ENCODE assay signal across 22 mouse cellular contexts in the genomic region with DNA sequence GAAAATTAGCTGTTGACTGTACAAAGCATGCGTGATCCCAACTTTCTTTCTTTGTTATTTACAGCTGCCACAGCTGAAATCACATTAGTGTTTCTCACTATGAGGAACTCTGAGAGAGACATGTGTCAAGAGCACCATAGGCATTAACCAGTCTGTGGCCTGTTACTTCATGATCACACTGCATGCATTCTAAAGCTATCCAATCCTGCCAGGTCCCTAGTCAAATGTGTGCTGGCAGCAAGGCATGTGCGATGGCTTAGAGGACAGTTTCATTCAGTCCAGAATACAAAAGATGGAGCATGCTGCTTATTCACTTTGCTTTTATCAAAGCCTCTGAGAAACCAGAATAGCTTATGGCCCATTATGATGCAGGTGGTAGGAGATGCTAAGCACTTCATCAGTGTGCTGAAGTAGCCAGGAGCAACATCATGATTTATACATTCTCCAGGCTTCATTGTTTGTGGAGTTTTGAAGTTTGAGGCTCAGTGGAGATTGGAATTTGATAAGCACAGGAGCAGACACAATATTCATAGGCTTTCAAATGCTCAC.
DNase-seq lines count a peak whose midpoint lies in the region; ATAC-seq and TF ChIP-seq lines count a peak whose summit lies in the region.
"Had no signal": no experiment of that assay in that cellular context is flagged by ENCODE, and none has a peak within 500 bp of the region (broad histone marks: within the 10 kb centered on the region; RNA-seq: fewer than 3 reads in every experiment).

No protein-coding gene starts in this region.

- H3K36me3 ChIP-seq in forebrain, embryonic 13.5 days (ENCODE audit: poor library complexity, severe bottlenecking), result no peaks in the 10 kb centered on the region
- H3K36me3 ChIP-seq in forebrain, embryonic 11.5 days (ENCODE audit: control insufficient read depth, insufficient read depth, low read length), result no peaks in the 10 kb centered on the region
- H3K36me3 ChIP-seq in hindbrain, postnatal 0 days (ENCODE audit: insufficient read depth, low read length), result no peaks in the 10 kb centered on the region
- no peaks in the 10 kb centered on the region for H3K36me3 ChIP-seq in hindbrain, embryonic 16.5 days (ENCODE audit: control insufficient read depth, insufficient read depth, low read length)
- no peaks in the 10 kb centered on the region for H3K36me3 ChIP-seq in midbrain, embryonic 16.5 days (ENCODE audit: control insufficient read depth, insufficient read depth, low read length)
- H3K36me3 ChIP-seq: embryonic facial prominence, embryonic 10.5 days; G1E; heart, embryonic 15.5 days; hindbrain, embryonic 15.5 days had no signal

- H3K9ac ChIP-seq in forebrain, embryonic 13.5 days, result no peak overlapping the region
- H3K9ac ChIP-seq in forebrain, embryonic 11.5 days (ENCODE audit: low read length), result no peak overlapping the region
- H3K9ac ChIP-seq in hindbrain, postnatal 0 days (replicated peaks; ENCODE audit: low read length), result no peak overlapping the region
- H3K9ac ChIP-seq in hindbrain, embryonic 16.5 days (ENCODE audit: low read depth, low read length), result no peak overlapping the region
- no peak overlapping the region for H3K9ac ChIP-seq in midbrain, embryonic 16.5 days (ENCODE audit: low read depth, low read length)
- H3K9ac ChIP-seq: heart, embryonic 15.5 days; hindbrain, embryonic 15.5 days had no signal

- no peak overlapping the region for H3K27ac ChIP-seq in forebrain, embryonic 13.5 days
- no peak overlapping the region for H3K27ac ChIP-seq in forebrain, embryonic 11.5 days (ENCODE audit: low read depth, low read length)
- no peak overlapping the region for H3K27ac ChIP-seq in hindbrain, postnatal 0 days
- no peak overlapping the region for H3K27ac ChIP-seq in hindbrain, embryonic 16.5 days (ENCODE audit: low read depth, low read length)
- H3K27ac ChIP-seq in midbrain, embryonic 16.5 days (ENCODE audit: low read length), result no peak overlapping the region
- H3K27ac ChIP-seq: embryonic facial prominence, embryonic 10.5 days; heart, adult 2 months; heart, embryonic 15.5 days; hindbrain, embryonic 15.5 days had no signal

- no peaks in the 10 kb centered on the region for H3K27me3 ChIP-seq in forebrain, embryonic 13.5 days
- no peaks in the 10 kb centered on the region for H3K27me3 ChIP-seq in forebrain, embryonic 11.5 days (ENCODE audit: control insufficient read depth, insufficient read depth, low read length)
- H3K27me3 ChIP-seq in hindbrain, postnatal 0 days (ENCODE audit: insufficient read depth, low read length), result no peaks in the 10 kb centered on the region
- H3K27me3 ChIP-seq in hindbrain, embryonic 16.5 days (replicated peaks; ENCODE audit: control insufficient read depth, insufficient read depth, low read length), result no peaks in the 10 kb centered on the region
- H3K27me3 ChIP-seq in midbrain, embryonic 16.5 days (ENCODE audit: control insufficient read depth, insufficient read depth, low read depth, low read length), result no peaks in the 10 kb centered on the region
- H3K27me3 ChIP-seq: heart, embryonic 15.5 days; hindbrain, embryonic 15.5 days had no signal

- no peaks in the 10 kb centered on the region for H3K9me3 ChIP-seq in forebrain, embryonic 13.5 days (replicated peaks)
- H3K9me3 ChIP-seq in forebrain, embryonic 11.5 days (ENCODE audit: control insufficient read depth, low read length), result no peaks in the 10 kb centered on the region
- H3K9me3 ChIP-seq in hindbrain, postnatal 0 days (ENCODE audit: low read length), result no peaks in the 10 kb centered on the region
- no peaks in the 10 kb centered on the region for H3K9me3 ChIP-seq in hindbrain, embryonic 16.5 days (ENCODE audit: control insufficient read depth, low read length)
- no peaks in the 10 kb centered on the region for H3K9me3 ChIP-seq in midbrain, embryonic 16.5 days (replicated peaks; ENCODE audit: control insufficient read depth, low read length, poor library complexity, severe bottlenecking)
- H3K9me3 ChIP-seq: embryonic facial prominence, embryonic 10.5 days; heart, embryonic 15.5 days; hindbrain, embryonic 15.5 days had no signal

- ATAC-seq in forebrain, embryonic 13.5 days, result peak; percentile 69
- ATAC-seq in forebrain, embryonic 11.5 days (replicated peaks; ENCODE audit: low FRiP score), result no peak
- no peak for ATAC-seq in hindbrain, postnatal 0 days
- no peak for ATAC-seq in hindbrain, embryonic 16.5 days
- 0 out of 2 replicates have a peak, but pooled peaks have one; percentile 48 for ATAC-seq in midbrain, embryonic 16.5 days
- ATAC-seq: CD4-positive, CD25-positive, alpha-beta regulatory T cell, adult 4 months had no signal

- no peak overlapping the region for H3K4me2 ChIP-seq in forebrain, embryonic 13.5 days
- H3K4me2 ChIP-seq in forebrain, embryonic 11.5 days (ENCODE audit: low read depth, low read length, severe bottlenecking), result no peak overlapping the region
- H3K4me2 ChIP-seq in hindbrain, postnatal 0 days (ENCODE audit: low read depth, low read length), result no peak overlapping the region
- H3K4me2 ChIP-seq in hindbrain, embryonic 16.5 days (ENCODE audit: low read length), result no peak overlapping the region
- H3K4me2 ChIP-seq in midbrain, embryonic 16.5 days (ENCODE audit: low read length), result no peak overlapping the region
- H3K4me2 ChIP-seq: heart, embryonic 11.5 days; heart, embryonic 15.5 days; hindbrain, embryonic 15.5 days had no signal

- no peaks in the 10 kb centered on the region for H3K4me1 ChIP-seq in forebrain, embryonic 13.5 days
- no peaks in the 10 kb centered on the region for H3K4me1 ChIP-seq in forebrain, embryonic 11.5 days (replicated peaks; ENCODE audit: control insufficient read depth, insufficient read depth, low read length)
- no peaks in the 10 kb centered on the region for H3K4me1 ChIP-seq in hindbrain, postnatal 0 days (ENCODE audit: insufficient read depth, low read length)
- no peaks in the 10 kb centered on the region for H3K4me1 ChIP-seq in hindbrain, embryonic 16.5 days (ENCODE audit: control insufficient read depth, insufficient read depth, low read depth, low read length)
- no peaks in the 10 kb centered on the region; the same call in 1 of the 2 replicates for H3K4me1 ChIP-seq in midbrain, embryonic 16.5 days (ENCODE audit: control insufficient read depth, insufficient read depth, low read length)
- H3K4me1 ChIP-seq: embryonic facial prominence, embryonic 10.5 days; heart, embryonic 15.5 days; hindbrain, embryonic 15.5 days had no signal

- TF ChIP-seq CTCF in hindbrain, postnatal 0 days (IDR thresholded peaks at IDR 0.05; ENCODE audit: low read depth), result no peak
- no peak for TF ChIP-seq CTCF in brain, embryonic 14.5 days (IDR thresholded peaks at IDR 0.05; ENCODE audit: borderline replicate concordance, extremely low read depth, insufficient read depth, insufficient read length)

- H3K4me3 ChIP-seq in forebrain, embryonic 13.5 days, result no peak overlapping the region
- H3K4me3 ChIP-seq in forebrain, embryonic 11.5 days (ENCODE audit: low read depth, low read length), result no peak overlapping the region
- H3K4me3 ChIP-seq in hindbrain, postnatal 0 days (ENCODE audit: low read length), result no peak overlapping the region
- H3K4me3 ChIP-seq in hindbrain, embryonic 16.5 days (ENCODE audit: low read length), result no peak overlapping the region
- H3K4me3 ChIP-seq in midbrain, embryonic 16.5 days (ENCODE audit: low read depth, low read length), result no peak overlapping the region
- H3K4me3 ChIP-seq: embryonic facial prominence, embryonic 10.5 days; heart, adult 2 months; heart, embryonic 15.5 days; hindbrain, embryonic 15.5 days had no signal

- 51% methylated on average over 2 of the region's 2 CpGs for WGBS in forebrain, embryonic 13.5 days
- 82% methylated on average over 2 of the region's 2 CpGs for WGBS in forebrain, embryonic 11.5 days
- WGBS in hindbrain, postnatal 0 days, result 50% methylated on average over 2 of the region's 2 CpGs
- WGBS in hindbrain, embryonic 16.5 days, result 53% methylated on average over 2 of the region's 2 CpGs
- WGBS in midbrain, embryonic 16.5 days, result 32% methylated on average over 2 of the region's 2 CpGs

- DNase-seq in forebrain, embryonic 11.5 days (ENCODE audit: low spot score), result no peak
- DNase-seq in hindbrain, postnatal 0 days (ENCODE audit: low spot score), result peak; percentile 2
- peak; percentile 63 for DNase-seq in brain, embryonic 14.5 days (ENCODE audit: low read depth)
- DNase-seq in kidney, postnatal 14 days, result no peak
- DNase-seq: adrenal gland, postnatal 10 days; B cell, adult 2 months; cerebellum, adult 11-12 months; cerebellum, adult 9-10 months; cerebellum, postnatal 25 days; gastrocnemius, postnatal 14 days; heart, adult 2 months; heart, postnatal 14 days; kidney, adult 11 months had no signal

- TF ChIP-seq POLR2A in brain, embryonic 14.5 days (IDR thresholded peaks at IDR 0.05; ENCODE audit: borderline replicate concordance, extremely low read depth, insufficient read depth, insufficient read length, poor library complexity, severe bottlenecking), result no peak

Comparison
In these comparisons a context has a peak if more than half of its experiments do, and no peak if none do; other contexts are left out.
1. ATAC-seq: peak in forebrain, embryonic 13.5 days (single experiment) and midbrain, embryonic 16.5 days (single experiment); none in forebrain, embryonic 11.5 days (single experiment), hindbrain, postnatal 0 days (single experiment) and hindbrain, embryonic 16.5 days (single experiment).
2. DNase-seq: peak in hindbrain, postnatal 0 days (single experiment) and brain, embryonic 14.5 days (single experiment); none in forebrain, embryonic 11.5 days (single experiment) and kidney, postnatal 14 days (single experiment).